Mouse (Mus musculus) midbrain, embryonic 16.5 days (tissue): ENCODE results near the gene Arl15. TPM values are rescaled to one million over a fixed set of nuclear protein-coding genes. Genes with fewer than 3 reads are reported as not detected.
A peak's percentile ranks its signal among the peaks of the same experiment; 100 is the strongest.
"Not testable (repeated sequence)": the region's sequence is repeated elsewhere in the genome, so short reads cannot be mapped to it uniquely, and the experiment has no call there.

Source experiments
- ATAC-seq: fragments of 200-750 bp; cut with Nextera tagmentation; 2 replicates; pipeline ENCODE4 v1.8.0; 2017; ENCODE audit warnings: moderate TSS enrichment
- H3K27ac ChIP-seq: fragments of 300-500 bp; sonication (generic); 2 replicates; pipeline ENCODE4 v1.5.1; 2014; ENCODE audit warnings: mild to moderate bottlenecking, low read length, mixed read lengths
- H3K27me3 ChIP-seq: fragments of 300-500 bp; sonication (generic); 2 replicates; pipeline ENCODE4 v1.6.1; 2014; ENCODE audit warnings: low read depth, low read length, mixed read lengths; ENCODE audit not compliant: control insufficient read depth, insufficient read depth
- H3K36me3 ChIP-seq: fragments of 300-500 bp; sonication (generic); 2 replicates; pipeline ENCODE4 v1.6.1; 2014; ENCODE audit warnings: mild to moderate bottlenecking, low read length, moderate library complexity, mixed read lengths; ENCODE audit not compliant: control insufficient read depth, insufficient read depth
- H3K4me1 ChIP-seq: fragments of 300-500 bp; sonication (generic); 2 replicates; pipeline ENCODE4 v1.6.1; 2014; ENCODE audit warnings: mild to moderate bottlenecking, low read length, mixed read lengths; ENCODE audit not compliant: control insufficient read depth, insufficient read depth
- H3K4me2 ChIP-seq: fragments of 300-500 bp; sonication (generic); 2 replicates; pipeline ENCODE4 v1.6.1; 2014; ENCODE audit warnings: mild to moderate bottlenecking, low read length, mixed read lengths
- H3K4me3 ChIP-seq: fragments of 300-500 bp; sonication (generic); 2 replicates; pipeline ENCODE4 v1.5.1; 2014; ENCODE audit warnings: low read depth, mild to moderate bottlenecking, low read length, moderate library complexity, mixed read lengths
- H3K9ac ChIP-seq: fragments of 300-500 bp; sonication (generic); 2 replicates; pipeline ENCODE4 v1.6.1; 2014; ENCODE audit warnings: low read depth, low read length, mixed read lengths
- H3K9me3 ChIP-seq: fragments of 300-500 bp; sonication (generic); replicated peaks from 2 replicates; pipeline ENCODE4 v1.6.1; 2014; ENCODE audit warnings: mild to moderate bottlenecking, low read length, mixed read lengths; ENCODE audit not compliant: control insufficient read depth, poor library complexity, severe bottlenecking
- WGBS: fragments of 180-500 bp; shearing (Covaris S2); extraction: QIAGEN DNeasy Blood & Tissue Kit; methylation state at CpG from one replicate; pipeline ENCODE4 v1.1.7; 2014; 5-methylcytosine and 5-hydroxymethylcytosine counted together
- polyA plus RNA-seq: library from polyadenylated mRNA; unstranded; fragments of >200 nt; fragmentation: Nextera tagmentation; extraction: Ambion mirVana; gene quantifications from 2 replicates; pipeline ENCODE4 v1.2.1, GENCODE M21; 2015

Gene Arl15
- polyA plus RNA-seq, 1 experiment from 2014 or later = 17.4 TPM

DNA sequence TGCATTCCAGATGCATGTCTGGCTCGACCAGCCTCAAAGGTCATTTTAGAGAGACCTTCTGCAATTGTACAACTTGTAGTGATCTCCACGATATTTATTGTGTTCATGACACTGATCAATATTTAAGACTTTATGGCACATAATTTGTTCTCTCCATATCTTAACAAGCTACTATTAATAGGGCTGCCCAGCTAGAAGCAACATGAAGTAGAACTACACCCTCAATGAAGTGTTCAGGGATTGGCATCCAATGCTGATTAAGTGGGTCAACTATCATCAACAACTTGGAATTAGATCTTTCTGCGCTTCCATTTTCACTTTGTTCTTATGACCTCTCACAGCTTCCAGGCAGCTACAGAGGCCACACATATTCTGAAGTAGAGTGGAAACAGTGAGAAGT, 24.5 kb upstream of the Arl15 start:
- no peaks in the 10 kb centered on the region for H3K36me3 ChIP-seq

DNA sequence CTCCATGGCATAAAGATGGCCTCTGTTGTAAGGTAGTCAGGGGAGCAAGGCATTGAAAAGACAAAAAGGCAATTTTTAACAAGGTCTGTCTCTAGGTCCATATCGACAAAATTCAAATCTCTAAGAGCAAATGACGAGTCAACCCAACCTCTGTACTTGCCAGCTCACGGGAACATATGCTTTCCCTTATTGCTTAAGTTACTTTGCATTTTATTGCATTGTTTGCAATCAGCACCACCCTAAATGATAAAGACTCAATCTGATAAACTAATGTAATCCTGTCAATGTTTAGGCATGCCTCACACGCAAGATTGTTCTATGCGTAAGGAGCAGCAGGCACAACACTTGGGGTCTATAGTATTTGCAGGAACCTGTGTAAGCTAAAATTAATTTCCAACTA, 24.0 kb upstream of the Arl15 start:
- no peaks in the 10 kb centered on the region for H3K4me1 ChIP-seq
- H3K27ac ChIP-seq = no peak overlapping the region
- H3K4me2 ChIP-seq = no peak overlapping the region
- H3K4me3 ChIP-seq = no peak overlapping the region
- no peaks in the 10 kb centered on the region for H3K27me3 ChIP-seq
- no peaks in the 10 kb centered on the region for H3K36me3 ChIP-seq
- no peak overlapping the region for H3K9ac ChIP-seq
- H3K9me3 ChIP-seq = 0 out of 2 replicates have a peak, but pooled peaks cover 2% of the 10 kb centered on the region
- 94% methylated on average over 5 of the region's 5 CpGs for WGBS
- ATAC-seq = no peak

More for the DNA sequence above, 24.5 kb upstream of the Arl15 start:
- Histone ChIP-seq H3K27ac (no peak overlapping the region), H3K27me3 (no peaks in the 10 kb centered on the region), H3K4me1 (no peaks in the 10 kb centered on the region), H3K4me3 (no peak overlapping the region), H3K4me2 (no peak overlapping the region), H3K9ac (no peak overlapping the region), H3K9me3 (0 out of 2 replicates have a peak, but pooled peaks cover 2% of the 10 kb centered on the region)
- ATAC-seq = no peak
- 91% methylated on average over 3 of the region's 3 CpGs for WGBS

DNA sequence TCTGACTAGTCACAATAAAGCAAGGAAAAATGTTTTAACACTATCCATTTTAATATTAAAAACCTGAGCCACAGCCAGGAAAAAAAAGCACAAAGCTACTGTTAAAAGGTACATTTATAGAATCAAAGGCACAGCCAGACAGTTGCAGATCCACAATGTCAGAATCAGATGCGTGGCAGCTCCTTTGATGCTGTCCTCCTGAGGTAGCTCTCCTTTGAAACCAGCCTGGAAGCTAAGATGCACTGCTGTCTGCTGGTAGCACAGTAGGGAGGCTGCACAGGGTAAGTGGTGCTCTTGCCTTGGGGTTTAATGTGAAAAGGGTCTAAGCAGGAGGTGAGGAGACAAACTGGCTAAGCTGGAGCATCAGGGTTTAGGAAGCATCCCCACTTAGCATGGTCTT, 23.0 kb upstream of the Arl15 start:
- Histone ChIP-seq H3K4me1 (no peaks in the 10 kb centered on the region), H3K36me3 (no peaks in the 10 kb centered on the region), H3K27me3 (no peaks in the 10 kb centered on the region), H3K4me2 (no peak overlapping the region), H3K27ac (no peak overlapping the region), H3K4me3 (no peak overlapping the region), H3K9ac (no peak overlapping the region), H3K9me3 (0 out of 2 replicates have a peak, but pooled peaks cover 2% of the 10 kb centered on the region)
- 6% methylated on average over 1 of the region's 1 CpGs for WGBS
- ATAC-seq = peak; percentile 66; the same call in 1 of the 2 replicates

DNA sequence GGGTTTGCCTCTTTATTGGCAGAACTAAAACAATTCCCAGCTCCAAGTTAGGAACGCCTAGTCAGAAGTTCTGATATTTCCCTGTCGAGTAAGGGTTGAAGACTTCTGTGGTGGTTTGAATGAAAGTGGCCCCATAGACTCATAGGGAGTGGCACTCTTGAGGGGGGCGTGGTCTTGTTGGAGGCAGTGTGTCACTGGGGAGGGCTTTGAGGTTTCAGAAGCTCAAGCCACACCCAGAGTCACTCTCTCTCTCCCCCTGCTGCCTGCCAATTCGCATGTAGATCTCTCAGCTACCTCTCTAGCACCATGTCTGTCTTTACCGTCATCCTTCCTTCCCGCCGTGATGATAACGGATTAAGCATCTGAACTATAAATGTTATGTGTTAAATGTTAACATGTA, 19.5 kb upstream of the Arl15 start:
- WGBS = 92% methylated on average over 8 of the region's 8 CpGs
- Histone ChIP-seq H3K36me3 (no peaks in the 10 kb centered on the region), H3K27me3 (no peaks in the 10 kb centered on the region), H3K4me2 (no peak overlapping the region), H3K27ac (no peak overlapping the region), H3K4me3 (no peak overlapping the region), H3K9me3 (no peaks in the 10 kb centered on the region), H3K9ac (no peak overlapping the region), H3K4me1 (no peaks in the 10 kb centered on the region)
- ATAC-seq = no peak

DNA sequence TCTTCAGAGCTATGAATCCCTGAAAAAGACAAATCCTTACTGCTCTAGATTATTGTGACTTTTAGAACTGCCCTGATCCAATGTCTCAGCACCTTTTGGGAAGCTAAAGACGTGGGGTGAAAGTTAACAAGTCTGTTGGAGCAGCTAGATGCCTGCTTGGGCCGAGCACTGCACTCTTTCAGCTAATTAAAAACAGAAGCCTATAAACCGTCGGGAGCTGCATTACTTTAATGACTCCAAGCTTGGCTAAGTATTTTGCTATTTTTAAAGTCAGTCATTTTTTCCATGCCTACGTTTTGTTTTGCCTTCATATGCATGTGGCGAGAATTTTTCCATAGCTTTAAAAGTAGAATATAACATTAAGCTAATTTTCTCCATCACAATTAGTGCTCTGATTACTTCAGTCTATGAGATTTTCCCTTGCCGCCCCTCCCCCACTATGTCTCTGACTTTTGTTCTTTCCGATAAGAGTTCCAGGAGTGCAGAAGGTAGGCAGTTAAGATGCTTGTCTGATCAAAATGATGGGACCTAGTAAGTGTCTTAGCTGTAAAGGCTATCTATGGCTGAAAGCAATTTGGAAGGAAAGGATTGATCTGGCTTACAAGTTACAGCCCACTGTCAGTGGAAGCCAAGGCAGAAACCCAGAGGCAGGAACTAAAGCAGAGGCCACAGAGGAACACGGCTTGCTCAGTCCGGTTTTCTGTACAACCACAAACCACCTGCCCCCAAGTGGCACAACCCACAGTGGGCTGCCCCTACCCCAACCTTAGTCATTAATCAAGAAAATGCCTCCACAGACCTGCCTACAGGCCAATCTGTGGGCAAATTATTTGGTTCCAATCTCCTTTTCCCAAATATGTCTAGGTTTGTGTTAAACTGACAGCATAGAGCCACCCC, 18.8 kb upstream of the Arl15 start:
- Histone ChIP-seq H3K9ac (no peak overlapping the region), H3K4me1 (no peaks in the 10 kb centered on the region), H3K4me3 (no peak overlapping the region), H3K27ac (no peak overlapping the region), H3K4me2 (no peak overlapping the region), H3K9me3 (no peaks in the 10 kb centered on the region), H3K36me3 (no peaks in the 10 kb centered on the region), H3K27me3 (no peaks in the 10 kb centered on the region)
- no peak for ATAC-seq
- WGBS = 81% methylated on average over 10 of the region's 10 CpGs

DNA sequence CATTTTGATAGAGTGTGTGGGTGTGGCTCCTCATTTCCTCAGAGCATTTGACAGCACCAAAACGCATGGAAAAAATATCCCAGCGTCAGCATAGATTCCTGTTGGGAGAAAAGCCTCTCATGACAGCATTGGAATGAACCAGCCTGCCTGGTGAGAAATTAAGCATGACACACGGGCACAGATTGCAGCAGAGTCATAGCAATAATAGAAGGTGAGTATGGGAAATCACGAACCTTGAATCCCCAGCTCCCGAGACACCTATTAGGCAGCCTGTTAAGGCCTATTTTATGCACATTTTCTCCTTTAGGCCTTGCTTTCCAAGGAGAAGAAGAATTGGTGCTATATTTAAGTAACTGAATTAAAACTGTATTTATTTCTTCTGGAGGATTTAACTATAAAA, 8.5 kb upstream of the Arl15 start:
- no peaks in the 10 kb centered on the region for H3K27me3 ChIP-seq
- no peak; the same call in 1 of the 2 replicates for ATAC-seq
- no peaks in the 10 kb centered on the region for H3K9me3 ChIP-seq
- no peak overlapping the region for H3K27ac ChIP-seq
- no peaks in the 10 kb centered on the region for H3K4me1 ChIP-seq
- no peak overlapping the region for H3K4me2 ChIP-seq
- H3K36me3 ChIP-seq = no peaks in the 10 kb centered on the region
- H3K4me3 ChIP-seq = no peak overlapping the region
- no peak overlapping the region for H3K9ac ChIP-seq
- 64% methylated on average over 5 of the region's 5 CpGs for WGBS

DNA sequence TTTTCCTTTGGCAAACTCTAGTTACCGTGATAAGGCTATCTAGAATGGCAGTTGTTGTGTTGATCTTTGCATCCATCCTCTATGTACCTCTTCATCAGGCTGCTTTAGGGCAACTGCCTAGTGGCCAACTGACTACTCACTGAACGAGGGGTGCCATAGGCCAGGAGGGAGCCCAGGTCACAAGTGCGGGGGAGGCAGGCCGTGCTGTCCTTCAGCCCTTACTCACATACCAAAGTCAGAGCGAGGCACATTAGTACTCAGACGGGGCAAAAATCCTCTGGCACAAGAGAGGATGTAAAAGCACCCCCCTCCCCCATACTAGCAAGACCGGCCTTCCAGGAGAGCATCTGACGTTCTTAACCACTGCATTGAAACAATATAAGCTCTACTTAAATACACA, 7.2 kb upstream of the Arl15 start:
- Histone ChIP-seq H3K4me1 (no peaks in the 10 kb centered on the region), H3K27me3 (no peaks in the 10 kb centered on the region), H3K4me2 (no peak overlapping the region), H3K36me3 (no peaks in the 10 kb centered on the region), H3K4me3 (no peak overlapping the region), H3K27ac (no peak overlapping the region), H3K9me3 (no peaks in the 10 kb centered on the region), H3K9ac (no peak overlapping the region)
- WGBS = 78% methylated on average over 8 of the region's 8 CpGs
- no peak for ATAC-seq

DNA sequence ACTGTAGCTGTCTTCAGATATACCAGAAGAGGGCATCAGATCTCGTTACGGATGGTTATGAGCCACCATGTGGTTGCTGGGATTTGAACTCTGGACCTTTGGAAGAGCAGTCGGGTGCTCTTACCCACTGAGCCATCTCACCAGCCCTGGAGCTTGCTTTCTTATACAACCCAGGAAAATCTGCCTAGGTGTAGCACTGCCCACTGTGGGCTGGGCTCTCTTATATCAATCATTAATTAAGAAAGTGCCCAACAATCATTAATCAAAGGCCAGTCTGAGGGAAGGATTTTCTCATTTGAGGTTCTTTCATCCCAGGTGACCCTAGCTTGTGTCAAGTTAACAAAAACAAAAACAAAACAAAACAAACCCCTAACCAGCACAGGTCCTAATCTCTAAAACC, 4.3 kb upstream of the Arl15 start:
- ATAC-seq, H3K9ac ChIP-seq, H3K36me3 ChIP-seq, H3K9me3 ChIP-seq, H3K4me2 ChIP-seq, H3K4me3 ChIP-seq, H3K27ac ChIP-seq, H3K4me1 ChIP-seq, H3K27me3 ChIP-seq: not testable (repeated sequence)
- 79% methylated on average over 1 of the region's 3 CpGs for WGBS

DNA sequence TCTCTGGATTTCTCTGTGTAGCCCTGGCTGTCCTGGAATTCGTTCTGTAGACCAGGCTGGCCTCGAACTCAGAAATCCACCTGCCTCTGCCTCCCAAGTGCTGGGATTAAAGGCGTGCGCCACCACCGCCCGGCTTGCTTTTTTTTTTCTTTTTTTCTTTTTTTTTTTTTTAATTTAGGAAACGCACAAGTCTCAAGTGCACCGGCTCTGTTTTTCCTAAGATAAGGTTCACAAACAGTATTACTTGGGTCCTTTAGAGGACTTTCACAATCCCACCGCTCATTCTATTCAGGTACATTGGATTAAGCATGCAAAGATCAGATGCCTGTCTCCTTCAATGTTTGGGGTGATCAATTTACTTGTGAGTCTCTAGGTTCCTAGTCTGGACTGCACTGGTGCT, 668 bp upstream of the Arl15 start:
- Histone ChIP-seq H3K4me1 (peaks cover 17% of the 10 kb centered on the region), H3K27ac (peak overlapping the region; percentile 91), H3K36me3 (no peaks in the 10 kb centered on the region), H3K4me3 (peak overlapping the region; percentile 76), H3K9ac (peak overlapping the region; percentile 87), H3K27me3 (no peaks in the 10 kb centered on the region), H3K9me3 (no peaks in the 10 kb centered on the region), H3K4me2 (peak overlapping the region; percentile 83)
- WGBS = 71% methylated on average over 9 of the region's 9 CpGs
- no peak for ATAC-seq
